Mouse (Mus musculus) right cerebral cortex, postnatal 25 days (tissue): ENCODE data around the gene Rab38.

Experiments used
- DNase-seq: peaks from one replicate; pipeline ENCODE4 v3.0.0; 2022

Gene Rab38

DNA sequence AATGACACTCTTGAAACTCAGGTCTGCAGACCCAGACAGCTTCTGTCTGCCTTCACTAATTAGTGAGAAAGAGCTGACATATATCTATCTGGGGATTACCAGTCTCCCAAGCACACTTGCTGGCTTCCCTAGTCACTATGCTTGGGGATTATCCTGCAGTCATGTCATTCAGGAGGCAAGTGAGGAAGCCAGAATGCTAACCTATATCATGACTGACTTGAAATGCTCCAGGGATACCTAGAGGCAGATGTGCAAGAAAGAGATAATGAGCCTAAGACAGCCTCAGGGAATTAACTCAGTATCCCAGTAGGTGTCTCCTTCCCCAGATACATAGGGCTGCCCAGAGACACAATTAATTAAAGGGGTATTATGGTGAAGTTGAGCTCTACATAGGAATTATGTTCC, 106.1 kb downstream of the Rab38 start:
- no peak for DNase-seq

DNA sequence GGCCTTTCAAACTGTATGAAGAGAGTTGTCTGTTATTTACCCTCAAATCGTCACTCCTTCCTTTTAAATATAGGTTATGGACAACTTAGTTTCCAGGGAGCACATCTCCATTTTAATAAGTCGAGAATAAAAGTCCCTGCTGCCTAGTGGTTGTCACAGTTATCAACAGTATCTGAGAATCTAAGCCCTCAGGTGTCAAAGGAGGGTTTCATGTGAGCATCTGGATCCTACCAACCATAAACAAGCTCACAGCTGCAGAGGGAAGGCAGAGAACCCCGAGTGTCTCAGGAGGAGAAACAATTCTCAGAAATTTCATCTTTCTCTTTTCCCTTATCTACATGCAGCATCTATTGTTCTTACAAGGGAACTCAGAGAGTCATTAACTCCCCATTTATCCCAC, 106.7 kb downstream of the Rab38 start:
- no peak for DNase-seq
